Mouse (Mus musculus): ENCODE results near the gene Wasf1. TPM values are rescaled to one million over a fixed set of nuclear protein-coding genes. Genes with fewer than 3 reads are reported as not detected.

Wasf1 gene
- polyA plus RNA-seq (2014; fragmentation: Illumina TruSeq; extraction: RNeasy Lipid Tissue Mini Kit (QIAGEN cat#74804); ENCODE audit: low read depth, low replicate concordance): 3.7 TPM

GRCm38 (mm10) chr10:40882831-40883643 is at the start of gene Wasf1, which contains the start of gene Cdc40:
Gene Wasf1, plus strand, starts transcription at chr10:40883475.
Gene Cdc40, minus strand, starts transcription at chr10:40883311.

Other genes with a start within 250 kb of the Wasf1 start
- not detected for gene Mettl24, start 200.2 kb upstream of the Wasf1 start, polyA plus RNA-seq (2014; fragmentation: Illumina TruSeq; extraction: RNeasy Lipid Tissue Mini Kit (QIAGEN cat#74804); ENCODE audit: low read depth, low replicate concordance)
- 57.4 TPM for gene Cdc40, start 164 bp upstream of the Wasf1 start, polyA plus RNA-seq (2014; fragmentation: Illumina TruSeq; extraction: RNeasy Lipid Tissue Mini Kit (QIAGEN cat#74804); ENCODE audit: low read depth, low replicate concordance)
- gene Gpr6, start 188.8 kb downstream of the Wasf1 start, polyA plus RNA-seq (2014; fragmentation: Illumina TruSeq; extraction: RNeasy Lipid Tissue Mini Kit (QIAGEN cat#74804); ENCODE audit: low read depth, low replicate concordance): not detected